Mouse (Mus musculus) mouse embryonic stem cell (cell line): ENCODE data around the gene Gper1.

Experiments
- in situ Hi-C, 2 experiments: fragments of 300-500 bp; cut with MboI; formaldehyde crosslinking; loops; 1 replicate in 1 of 2; 3 replicates in 1 of 2; pipeline ENCODE4 v1.14.3; 2019 to 2020; ENCODE audit warnings: low sequenced_read_pairs in 2 of 2, low pct_unique_long_range_greater_than_20kb in 1 of 2, mixed read lengths in 1 of 2; ENCODE audit not compliant: unreplicated experiment in 1 of 2

Gene Gper1

DNA sequence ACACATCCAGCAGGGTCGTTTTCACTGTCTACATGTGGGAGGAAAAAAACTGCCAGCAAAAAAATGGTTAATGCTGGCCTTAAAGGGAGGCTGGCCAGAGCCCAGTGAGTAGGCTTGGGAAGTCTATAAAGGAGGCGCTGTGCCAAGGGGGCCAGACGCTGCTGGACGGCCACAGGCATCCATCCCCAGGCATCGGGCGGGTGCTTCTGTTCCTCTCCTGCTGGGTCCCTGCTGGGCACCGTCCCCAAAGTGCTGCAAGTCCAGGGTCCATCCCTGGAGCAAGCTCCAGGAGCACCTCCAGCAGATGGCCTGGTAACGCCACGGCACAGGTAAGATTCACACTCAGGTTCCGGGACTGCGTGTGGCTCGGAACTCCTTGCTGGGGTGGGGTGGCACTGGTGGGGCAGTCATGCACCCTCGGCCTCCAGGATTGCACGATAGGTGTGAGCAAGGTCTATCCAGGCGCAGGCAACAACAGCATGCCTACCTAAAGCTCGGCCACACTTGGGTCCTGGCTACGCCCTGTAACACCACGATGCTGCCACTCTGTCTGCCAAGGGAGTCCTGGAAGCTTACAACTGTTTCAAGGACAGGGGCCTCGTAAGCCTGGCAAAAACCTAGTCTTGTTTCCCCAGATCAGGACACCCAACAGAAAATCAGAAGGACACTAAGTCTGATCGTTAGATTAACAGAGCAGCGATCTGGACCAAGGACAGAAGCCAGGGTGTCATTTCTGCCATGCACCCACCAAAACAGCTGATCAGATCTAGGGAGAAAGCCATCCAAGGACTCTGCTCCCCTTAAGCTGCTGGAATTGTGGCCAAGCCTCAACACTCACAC is at the start of gene Gper1:
Gene Gper1 (plus strand): TSS at position 126 of the 840 bp plus-strand sequence.
- in situ Hi-C loops: no loop called here

DNA sequence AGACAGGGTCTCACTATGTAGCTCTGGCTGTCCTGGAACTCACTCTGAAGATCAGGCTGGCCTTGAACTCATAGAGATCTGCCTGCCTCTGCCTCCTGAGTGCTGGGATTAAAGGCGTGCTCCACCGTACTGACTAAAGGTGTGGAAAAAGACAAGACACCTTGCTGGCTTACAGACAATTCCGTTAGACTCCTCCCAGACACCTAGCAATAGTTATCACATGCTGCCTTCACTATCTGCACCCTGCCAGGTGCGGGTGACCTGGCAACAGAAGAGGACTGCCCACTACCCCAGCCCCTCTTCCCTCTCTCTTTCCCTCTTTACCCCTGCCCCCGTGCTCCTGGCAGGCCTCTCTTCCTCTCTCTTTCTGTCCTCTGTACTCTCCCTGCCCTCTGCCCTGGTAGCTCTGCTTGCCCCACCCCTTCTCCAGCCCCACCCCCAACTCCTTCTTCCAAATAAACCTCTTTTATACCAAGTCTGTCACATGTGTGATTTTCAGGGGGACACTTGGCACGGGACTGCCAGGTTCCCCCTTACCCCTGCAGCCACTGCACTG is 49.0 kb upstream of the Gper1 start:
- in situ Hi-C loops: no loop called here

DNA sequence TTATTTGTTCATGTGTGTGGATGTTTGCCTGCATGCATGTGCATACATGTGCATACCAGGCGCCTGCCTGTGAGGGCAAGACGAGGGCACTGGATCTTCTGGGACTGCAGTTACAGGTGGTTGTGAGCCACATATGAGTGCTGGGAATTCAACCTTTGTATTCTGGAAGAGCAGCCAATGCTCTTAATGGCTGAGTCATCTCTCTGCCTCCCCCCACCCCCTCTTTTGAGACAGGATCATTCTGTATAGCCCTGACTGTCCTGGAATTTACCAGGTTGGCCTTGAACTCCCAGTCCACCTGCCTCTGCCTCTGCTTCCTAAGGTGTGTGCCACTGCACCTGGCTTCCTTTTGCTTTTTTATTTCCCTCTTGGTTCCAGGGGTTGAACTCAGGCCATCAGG is 48.1 kb upstream of the Gper1 start:
- in situ Hi-C loops: no loop called here

DNA sequence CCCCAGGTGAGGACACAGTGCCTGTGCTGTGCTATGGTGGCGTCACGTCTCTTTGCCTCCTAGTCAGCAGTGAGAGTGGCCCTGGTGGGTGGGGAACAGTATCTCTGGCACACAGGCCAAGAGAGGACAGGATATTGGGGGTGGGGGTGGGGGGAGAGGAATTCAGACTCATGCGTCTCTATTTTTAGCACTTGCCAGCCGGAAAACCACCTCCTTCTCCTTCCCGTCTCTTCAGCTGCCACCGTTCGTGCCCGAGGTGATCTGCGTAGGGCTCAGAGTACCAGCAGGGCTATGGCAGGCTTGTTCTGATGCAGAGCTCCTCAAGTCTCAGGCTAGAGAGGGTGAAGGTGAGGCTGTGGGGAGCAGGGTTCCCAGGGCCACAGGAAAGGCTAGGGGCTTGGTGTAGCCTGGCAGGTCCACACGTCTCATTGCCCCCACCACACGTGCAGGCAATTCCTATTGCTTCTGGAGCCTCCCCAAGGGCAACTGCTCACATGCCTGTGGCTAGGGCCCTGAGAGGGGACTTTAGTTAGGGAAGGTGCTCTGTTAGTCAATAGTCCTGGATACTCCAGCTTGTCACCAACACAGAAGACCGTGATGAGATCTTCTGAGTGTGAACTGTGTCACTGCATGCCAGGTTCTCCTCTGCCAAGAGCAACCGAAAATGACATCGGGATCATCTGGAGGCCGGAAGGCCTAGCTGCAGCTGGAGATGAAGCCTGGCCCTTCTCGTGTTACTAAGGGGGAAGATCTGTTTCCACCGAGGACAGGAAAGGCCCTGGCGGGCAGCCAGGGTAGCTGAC is 45.3 kb upstream of the Gper1 start, which contains the start of gene Gpr146:
Gene Gpr146 (plus strand): TSS at position 230 of the 803 bp plus-strand sequence.
- in situ Hi-C loops: no loop called here

DNA sequence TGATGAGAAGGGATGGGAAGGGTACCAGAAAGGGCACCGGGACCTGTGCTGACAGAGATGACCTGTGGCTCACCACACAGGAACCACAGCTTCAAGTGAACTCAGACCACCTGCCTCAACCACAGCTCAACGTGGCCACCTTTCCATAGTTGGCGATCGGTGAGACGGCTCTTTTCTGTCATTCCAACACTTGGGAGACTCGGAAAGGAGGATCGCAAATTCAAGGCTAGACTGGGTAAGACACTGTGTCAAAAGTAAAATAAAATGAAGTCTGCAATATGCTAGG is 44.7 kb upstream of the Gper1 start:
- in situ Hi-C loops: no loop called here

DNA sequence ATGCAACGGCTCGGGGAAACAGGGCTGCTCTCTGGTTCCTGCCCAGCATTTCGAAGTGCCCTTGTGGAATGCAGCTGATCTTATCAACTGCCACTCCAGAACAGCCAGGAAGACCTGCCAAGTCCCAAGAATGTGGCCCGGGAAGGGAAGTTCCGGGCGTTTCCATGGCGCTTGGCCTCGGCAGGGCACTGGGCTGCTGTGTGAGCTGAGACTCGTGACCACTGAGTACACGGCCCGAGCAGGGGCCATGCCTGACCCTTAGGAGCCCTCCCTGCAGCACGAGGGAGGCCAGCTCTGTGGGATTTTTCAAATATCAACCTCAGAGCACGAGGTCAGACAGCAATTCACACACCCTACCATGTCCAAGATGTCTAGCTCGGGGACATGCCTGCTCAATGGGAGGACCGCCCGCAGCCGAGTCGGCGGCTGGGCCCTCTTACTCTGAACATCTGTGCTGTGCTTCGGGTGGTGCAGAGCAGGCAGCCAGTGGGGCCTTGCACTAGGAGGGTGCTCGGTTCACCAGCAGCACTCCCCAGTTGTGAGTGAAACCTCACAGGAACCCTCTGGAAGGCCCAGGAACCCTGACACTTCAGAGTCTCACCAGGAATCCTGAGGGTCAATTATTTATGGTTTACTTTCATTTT is 43.8 kb upstream of the Gper1 start:
- in situ Hi-C loops: no loop called here

DNA sequence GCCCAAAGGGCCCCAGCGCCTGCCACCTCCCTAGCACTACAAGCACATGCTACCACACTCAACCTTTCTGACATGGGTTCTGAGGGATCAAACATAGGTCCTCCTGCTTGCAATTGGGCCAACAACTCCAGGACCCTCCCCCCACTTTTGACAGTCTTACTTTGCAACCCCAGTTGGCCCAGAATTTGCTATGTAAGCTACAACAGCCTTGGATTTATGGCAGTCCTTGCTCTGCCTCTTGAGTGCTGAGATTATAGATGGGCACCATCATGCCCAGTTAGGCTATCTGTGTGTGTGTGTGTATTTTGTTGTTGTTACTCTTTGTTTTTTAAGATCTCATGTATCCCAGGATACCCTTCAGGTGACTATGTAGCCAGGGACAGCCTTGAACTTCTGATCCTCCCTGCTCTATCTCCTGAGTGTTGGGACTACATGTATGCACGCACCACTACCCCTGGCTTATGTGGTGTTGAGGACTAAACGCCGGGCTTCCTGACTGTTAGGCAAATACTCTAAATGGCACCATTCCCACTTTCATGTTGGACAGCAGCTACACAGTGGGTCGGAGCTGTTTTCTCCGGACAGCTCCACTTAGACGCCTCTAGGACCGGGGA is 43.1 kb upstream of the Gper1 start:
- in situ Hi-C loops: no loop called here

DNA sequence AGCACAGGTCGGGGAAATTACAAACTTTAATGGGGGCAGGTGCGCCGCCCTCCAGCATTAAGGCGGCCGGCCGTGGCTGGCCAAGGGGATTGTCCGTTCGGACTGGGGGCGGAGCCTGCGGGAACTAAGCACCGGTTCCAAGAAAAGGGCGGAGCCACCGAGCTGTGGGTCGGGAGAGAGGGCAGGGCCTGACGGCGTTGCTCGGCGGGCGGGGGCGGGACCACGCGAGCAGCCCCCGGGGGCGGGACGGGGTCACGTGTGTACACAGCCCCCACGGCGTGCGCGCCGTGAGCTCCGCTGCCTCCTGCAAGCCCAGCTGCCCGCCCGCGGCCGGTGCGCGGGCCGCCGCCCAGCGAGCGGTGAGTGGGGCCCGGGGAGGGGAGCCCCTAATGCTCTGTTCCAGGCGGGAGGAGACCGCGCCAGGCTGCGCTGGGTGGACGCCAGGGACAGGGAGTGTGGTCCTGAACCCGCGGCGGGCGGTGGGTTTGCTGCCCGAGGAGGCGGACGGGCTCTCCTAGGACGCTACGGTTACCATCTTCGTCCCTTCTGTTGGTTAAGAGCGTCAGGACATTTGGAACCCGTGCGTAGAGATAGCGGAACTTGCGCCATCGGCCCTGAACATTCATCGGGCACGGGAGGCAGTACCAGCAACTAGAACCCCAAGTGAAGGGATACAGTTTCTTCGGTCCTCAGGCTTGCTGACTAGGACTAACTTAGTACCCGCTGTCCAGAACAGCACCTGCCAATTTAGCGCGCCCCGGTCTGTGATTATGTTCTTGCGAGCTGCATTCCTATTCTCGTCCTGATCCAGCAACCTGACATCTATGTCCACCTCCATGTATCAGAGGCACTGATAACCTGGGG is 42.3 kb upstream of the Gper1 start:
- in situ Hi-C loops: no loop called here

DNA sequence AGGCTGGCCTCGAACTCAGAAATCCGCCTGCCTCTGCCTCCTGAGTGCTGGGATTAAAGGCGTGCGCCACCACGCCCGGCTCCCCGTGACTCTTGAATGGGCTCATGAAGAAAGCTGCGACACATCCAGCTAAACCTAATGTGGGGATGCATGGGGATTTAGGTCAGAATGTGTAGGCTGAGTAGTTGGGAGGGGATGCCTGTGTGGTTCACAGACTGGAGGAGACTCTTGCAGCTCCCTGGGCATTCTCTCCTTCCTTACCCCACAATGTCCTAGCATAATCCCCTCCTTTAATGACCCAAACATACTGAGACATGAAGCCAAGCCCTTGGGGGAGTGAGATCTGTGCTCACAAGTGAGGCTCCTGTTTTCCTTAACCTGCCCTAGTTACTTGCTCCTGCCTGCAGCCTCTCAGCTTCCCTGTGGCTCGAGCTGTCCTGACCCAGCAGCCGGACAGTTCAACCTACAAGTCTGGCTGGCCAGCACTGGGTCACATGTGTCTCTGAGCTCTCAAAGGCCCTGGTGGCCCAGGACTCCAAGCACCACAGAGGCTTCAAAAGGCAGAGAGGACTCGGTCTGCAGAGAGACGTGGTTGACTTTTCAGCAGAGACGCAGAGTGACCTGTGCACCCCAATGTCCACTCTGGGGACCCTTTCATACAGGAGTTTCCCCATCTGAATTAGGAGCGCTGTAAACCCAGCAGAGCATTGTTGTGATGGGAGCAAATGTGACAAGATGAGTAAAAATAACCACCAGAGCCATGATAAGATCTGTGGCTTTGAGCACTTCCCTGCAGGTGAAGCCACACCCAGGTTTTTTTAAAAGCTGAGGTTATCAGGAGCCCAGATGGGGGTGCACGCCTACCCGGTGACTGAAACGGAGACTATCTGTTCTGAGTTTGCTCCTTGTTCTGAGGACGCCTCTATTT is 41.1 kb upstream of the Gper1 start:
- in situ Hi-C loops: no loop called here

DNA sequence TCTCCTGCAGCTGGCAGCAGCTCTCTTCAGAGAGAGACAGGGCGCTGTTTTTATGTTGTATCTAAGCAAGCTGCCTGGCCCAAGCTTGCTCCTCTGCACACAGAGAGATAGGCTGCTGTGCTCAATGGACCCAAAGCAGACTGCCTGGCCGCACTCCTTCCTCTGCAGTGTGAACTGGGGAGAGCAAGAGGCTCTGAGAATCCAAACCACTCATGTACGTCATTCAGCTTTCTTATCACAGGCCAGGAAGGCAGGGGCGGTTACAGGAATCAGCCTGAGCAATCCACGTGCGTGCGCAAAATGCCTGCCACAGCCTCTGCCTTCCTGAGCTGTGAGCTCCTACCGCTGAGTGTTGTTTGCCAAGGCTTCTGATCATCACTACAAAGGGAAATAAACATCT is 40.2 kb upstream of the Gper1 start:
- in situ Hi-C loops: no loop called here

DNA sequence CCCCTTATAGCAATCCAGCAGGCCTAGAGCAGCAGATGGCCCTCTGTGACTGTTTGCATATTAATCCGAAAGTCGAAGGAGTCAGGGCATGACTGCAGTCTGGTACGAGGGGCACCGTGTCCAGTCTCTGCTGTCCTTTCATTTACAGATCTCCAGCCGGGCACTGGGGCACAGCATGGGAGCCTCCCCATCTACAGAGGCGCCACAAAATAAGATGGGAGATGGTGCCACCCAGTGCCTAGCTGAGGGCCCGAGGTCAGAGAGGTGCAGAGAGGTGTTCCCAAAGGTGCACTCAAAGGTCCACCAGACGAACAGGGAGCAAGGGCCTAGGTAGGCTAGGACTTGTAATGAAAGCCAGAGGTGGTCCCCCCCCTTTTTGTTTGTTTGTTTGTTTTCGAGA is 39.7 kb upstream of the Gper1 start:
- in situ Hi-C loops: no loop called here

DNA sequence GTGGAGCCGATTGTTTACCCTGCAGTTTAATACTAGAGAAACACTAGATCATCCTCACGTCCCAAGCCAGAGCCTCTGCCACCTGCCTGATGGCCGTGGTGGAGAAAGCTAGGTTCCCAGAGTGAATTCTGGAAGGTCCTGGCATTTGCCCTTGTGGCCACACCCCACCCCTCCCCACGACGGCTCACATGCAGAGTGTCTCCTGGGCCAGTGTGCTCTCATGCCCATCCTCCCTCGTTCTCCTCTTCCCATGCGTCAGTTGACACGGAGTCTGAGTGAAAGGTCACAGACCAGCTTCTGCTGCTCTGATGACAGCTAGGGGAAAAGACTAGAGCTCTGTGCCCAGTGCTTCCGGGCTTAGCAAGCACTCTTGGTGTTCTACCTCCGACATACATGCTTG is 38.4 kb upstream of the Gper1 start:
- in situ Hi-C loops: no loop called here

DNA sequence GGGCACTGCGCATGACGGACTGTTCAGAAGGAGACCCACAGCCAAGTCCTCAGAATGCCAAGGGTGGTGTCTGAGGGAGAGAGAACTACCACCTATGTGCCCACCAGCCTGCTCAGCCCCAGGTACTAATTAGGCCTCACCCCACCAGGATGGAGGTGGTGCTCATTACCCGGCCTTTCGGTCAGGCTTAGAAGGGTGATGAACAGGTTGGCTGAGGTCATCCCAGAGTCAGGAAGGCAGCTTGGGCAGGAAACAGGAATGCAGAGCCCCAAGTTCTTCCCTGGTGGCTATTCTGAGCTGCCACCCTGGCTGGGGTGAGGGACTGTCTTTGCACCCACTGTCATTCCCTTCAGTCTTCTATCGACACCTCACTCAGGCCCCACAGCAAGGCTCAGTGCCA is 36.9 kb upstream of the Gper1 start:
- in situ Hi-C loops: no loop called here

DNA sequence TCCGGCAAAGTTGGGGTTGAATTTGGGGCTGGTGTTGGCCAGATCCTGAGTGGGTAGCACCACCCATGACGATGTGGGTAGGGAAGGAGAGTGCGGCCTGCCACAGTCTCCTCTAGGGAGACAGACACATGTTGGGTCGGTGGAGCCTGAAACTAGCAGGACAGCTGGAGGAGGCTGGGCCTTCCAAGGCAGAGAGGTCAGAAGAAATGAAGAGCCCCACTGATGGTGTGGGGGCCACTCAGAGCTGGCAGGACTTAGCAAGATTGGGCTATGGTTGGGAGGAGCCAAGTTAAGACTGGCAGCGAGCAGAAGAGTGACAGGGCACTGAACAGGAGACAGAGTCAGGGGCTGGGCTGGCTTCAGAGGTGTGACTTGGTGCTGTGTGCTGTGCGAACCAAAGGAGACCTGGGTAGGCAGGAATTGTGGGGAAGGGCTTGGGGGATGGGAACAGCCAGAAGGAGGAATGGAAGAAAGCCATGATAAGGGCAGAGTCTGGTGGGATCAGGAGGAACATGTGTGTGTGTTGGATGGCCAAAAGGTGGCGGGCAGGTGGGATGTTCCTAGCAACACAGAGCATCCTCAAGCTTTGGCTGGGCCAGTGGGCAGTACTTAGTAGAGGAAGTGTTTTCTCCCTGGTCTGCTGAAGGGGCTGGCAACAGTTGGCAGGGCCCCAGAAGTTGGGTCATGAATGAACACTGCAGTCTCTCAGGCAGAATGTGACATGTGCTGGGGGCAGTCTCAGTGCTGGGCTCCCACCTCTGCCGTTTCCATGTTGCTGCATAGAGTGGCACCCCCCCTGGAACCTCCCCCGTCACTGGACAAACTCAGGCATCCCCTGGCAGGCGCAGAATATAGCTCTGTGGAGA is 35.4 kb upstream of the Gper1 start:
- in situ Hi-C loops: no loop called here

DNA sequence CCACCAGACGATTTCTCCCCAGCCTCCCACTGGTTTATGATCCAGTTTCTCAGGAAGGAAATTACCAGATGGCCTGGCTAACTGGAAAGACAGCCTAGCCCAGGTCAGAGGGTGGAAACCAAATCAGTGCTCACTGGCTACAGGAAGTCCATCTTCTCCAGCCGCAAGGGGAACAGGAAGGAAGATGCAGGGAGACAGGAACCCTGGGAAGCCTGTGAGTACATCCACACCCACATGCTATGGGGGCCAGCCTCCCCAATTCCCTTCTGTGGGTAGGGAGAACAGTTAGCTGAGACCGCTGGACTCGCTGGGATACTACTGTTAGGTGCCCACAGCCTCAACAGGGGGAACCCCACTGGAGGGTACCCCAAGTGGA is 34.8 kb upstream of the Gper1 start:
- in situ Hi-C loops: no loop called here
